Mouse (Mus musculus) small intestine, adult 2 months (tissue): Measurements from ENCODE around the gene Rbks.

Experiments
- CTCF ChIP-seq: fragments of 200-500 bp; IDR thresholded peaks from 2 replicates; pipeline ENCODE4 v1.5.1; 2012; ENCODE audit warnings: low read depth, mild to moderate bottlenecking, control low read depth, inconsistent platforms, low read length, moderate library complexity, mixed read lengths; ENCODE audit not compliant: insufficient replicate concordance, insufficient read length; ENCODE audit errors: extremely low read depth
- POLR2A ChIP-seq: fragments of 200-500 bp; IDR thresholded peaks from 2 replicates; pipeline ENCODE4 v1.6.1; 2012; ENCODE audit warnings: low read depth, mild to moderate bottlenecking, control low read depth, inconsistent platforms, low read length, moderate library complexity

- TF ChIP-seq CTCF (no peak), POLR2A (no peak)
These were observed 4.2 kb downstream of the Rbks start for GRCm38 (mm10) chr5:31693191-31693590.
